ENCODE assay signal across 27 mouse cellular contexts in genomic region chr4:131430420-131430819, GRCm38 (mm10).
"Had no signal": no experiment of that assay in that cellular context is flagged by ENCODE, and none has a peak within 500 bp of the region (broad histone marks: within the 10 kb centered on the region; RNA-seq: fewer than 3 reads in every experiment).

No protein-coding gene starts in this region.

- H3K9ac ChIP-seq: heart, embryonic 13.5 days; heart, embryonic 15.5 days; hindbrain, embryonic 13.5 days; hindbrain, embryonic 15.5 days; kidney, embryonic 15.5 days; limb, embryonic 12.5 days; liver, embryonic 13.5 days; liver, embryonic 15.5 days had no signal

- H3K4me3 ChIP-seq: heart, adult 2 months; heart, embryonic 13.5 days; heart, embryonic 15.5 days; hindbrain, embryonic 13.5 days; hindbrain, embryonic 15.5 days; kidney, embryonic 15.5 days; limb, embryonic 12.5 days; liver, embryonic 13.5 days; liver, embryonic 15.5 days had no signal

- H3K36me3 ChIP-seq: heart, embryonic 13.5 days; heart, embryonic 15.5 days; hindbrain, embryonic 13.5 days; hindbrain, embryonic 15.5 days; kidney, embryonic 15.5 days; limb, embryonic 12.5 days; liver, embryonic 13.5 days; liver, embryonic 15.5 days had no signal

- DNase-seq: gastrocnemius, postnatal 14 days; gastrocnemius, postnatal 36 days; heart, adult 11 months; heart, adult 2 months; heart, postnatal 14 days; heart, postnatal 36 days; kidney, adult 11 months; kidney, adult 2 months; kidney, adult 9 months; kidney, postnatal 14 days; kidney, postnatal 36 days; layer of hippocampus, postnatal 36 days; left cerebral cortex, postnatal 4 days; liver; liver, embryonic 13.5 days had no signal

- H3K4me2 ChIP-seq: heart, embryonic 11.5 days; heart, embryonic 13.5 days; heart, embryonic 15.5 days; hindbrain, embryonic 13.5 days; hindbrain, embryonic 15.5 days; kidney, embryonic 15.5 days; limb, embryonic 12.5 days; liver, embryonic 11.5 days; liver, embryonic 13.5 days; liver, embryonic 15.5 days had no signal

- H3K27ac ChIP-seq: heart, adult 2 months; heart, embryonic 13.5 days; heart, embryonic 15.5 days; hindbrain, embryonic 13.5 days; hindbrain, embryonic 15.5 days; hindbrain, postnatal 0 days; kidney, embryonic 15.5 days; kidney, postnatal 0 days; limb, embryonic 12.5 days; liver, embryonic 13.5 days; liver, embryonic 15.5 days had no signal

- H3K4me1 ChIP-seq: heart, embryonic 13.5 days; heart, embryonic 15.5 days; liver, embryonic 13.5 days; liver, embryonic 15.5 days had no signal

- ATAC-seq: intestine, embryonic 16.5 days had no signal

- H3K27me3 ChIP-seq: heart, embryonic 15.5 days; hindbrain, embryonic 15.5 days; kidney, embryonic 15.5 days; liver, embryonic 13.5 days; liver, embryonic 15.5 days had no signal

- H3K9me3 ChIP-seq: heart, embryonic 13.5 days; heart, embryonic 15.5 days; hindbrain, embryonic 13.5 days; hindbrain, embryonic 15.5 days; kidney, embryonic 15.5 days; limb, embryonic 12.5 days; liver, embryonic 13.5 days; liver, embryonic 15.5 days had no signal
